Mouse (Mus musculus): ENCODE measurements around the gene Abcg4.
"Not testable (repeated sequence)": the region's sequence is repeated elsewhere in the genome, so short reads cannot be mapped to it uniquely, and the experiment has no call there.

Gene Abcg4

DNA sequence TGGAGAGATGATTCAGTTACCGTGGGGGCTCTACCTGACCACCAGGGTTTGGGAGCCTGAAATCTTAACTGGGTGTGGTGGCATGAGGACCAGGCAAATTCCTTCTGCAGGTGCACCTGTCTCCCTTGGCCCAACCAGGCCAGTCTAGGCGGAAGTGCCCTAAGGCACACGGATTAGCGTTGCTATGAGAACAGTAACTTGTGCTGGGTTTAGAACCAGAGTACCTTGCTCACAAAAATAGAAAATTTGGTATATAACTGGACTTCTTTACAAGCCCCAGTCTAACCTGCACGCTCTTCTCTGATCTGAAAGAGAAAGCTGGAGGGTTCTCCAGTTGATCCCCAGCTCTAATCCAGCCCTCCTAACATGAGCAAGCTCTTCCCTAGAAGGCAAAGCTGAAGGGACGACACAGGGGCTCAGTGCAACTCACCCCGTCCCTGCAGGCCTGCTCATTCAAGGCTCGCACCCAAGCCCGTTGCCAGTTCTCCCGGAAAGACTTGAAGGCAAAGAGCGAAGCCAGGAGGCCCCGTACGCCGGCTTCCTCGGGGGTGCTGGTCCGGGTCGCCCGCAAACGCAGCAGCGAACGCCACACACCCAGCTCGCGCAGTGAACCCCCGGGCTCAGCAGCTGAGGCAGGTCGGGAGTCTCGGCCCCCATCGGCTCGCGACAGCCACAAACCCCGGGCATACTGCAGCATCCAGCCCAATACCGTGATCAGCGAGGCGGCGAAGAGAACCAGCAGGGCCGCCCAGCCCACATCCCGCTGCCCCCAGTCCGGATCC is 30.9 kb upstream of the Abcg4 start:
- peak; percentile 38 for DNase-seq

DNA sequence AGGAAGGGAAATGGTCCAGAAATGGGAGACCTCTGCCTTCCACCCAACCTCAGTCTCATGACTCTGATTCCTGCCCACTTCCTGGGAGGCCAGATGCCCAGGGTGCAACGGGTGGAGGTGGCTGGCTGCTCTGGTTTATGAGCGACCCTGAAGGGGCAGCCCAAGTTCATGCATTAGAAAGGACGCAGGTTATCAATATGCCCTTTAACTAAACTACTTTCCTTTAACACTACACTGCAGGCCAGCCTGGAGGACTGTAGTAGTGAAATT is 30.3 kb upstream of the Abcg4 start:
- DNase-seq = no peak

DNA sequence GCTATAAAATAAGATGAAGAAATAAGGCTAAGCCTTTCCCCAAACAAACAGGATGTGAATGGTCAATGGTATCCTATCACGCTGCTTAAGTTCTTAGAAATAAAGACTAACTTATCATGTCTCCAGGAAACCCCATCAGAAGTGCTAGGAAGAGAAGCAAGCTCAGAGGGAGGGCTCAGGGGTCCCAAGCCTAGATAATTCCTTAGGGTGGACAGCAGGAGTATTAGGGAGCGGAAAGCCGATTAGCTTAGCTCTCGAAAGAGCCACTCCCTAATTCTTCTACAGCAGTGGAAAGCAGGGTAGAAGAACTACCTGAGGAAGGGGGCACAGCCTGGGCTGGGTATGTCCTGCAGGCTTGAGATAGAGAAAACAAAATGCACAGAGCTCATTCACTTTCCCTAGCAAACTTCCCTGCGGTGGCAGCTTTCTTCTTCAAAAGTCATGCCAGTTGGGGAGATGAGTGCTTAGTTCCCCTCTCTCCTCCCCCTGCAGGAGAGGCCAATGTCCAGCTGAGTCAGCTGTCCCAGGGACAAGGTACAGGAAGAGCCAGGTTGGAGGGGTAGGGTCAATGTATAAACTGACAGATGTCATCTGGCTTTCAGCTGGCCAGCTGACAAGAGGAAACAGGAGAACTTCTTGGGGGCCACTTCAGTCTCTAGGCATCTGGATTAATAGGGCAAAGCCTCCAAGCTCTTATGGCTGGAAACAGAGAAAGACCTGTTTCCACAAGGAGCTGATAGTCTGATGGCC is 29.8 kb upstream of the Abcg4 start:
- no peak for DNase-seq

DNA sequence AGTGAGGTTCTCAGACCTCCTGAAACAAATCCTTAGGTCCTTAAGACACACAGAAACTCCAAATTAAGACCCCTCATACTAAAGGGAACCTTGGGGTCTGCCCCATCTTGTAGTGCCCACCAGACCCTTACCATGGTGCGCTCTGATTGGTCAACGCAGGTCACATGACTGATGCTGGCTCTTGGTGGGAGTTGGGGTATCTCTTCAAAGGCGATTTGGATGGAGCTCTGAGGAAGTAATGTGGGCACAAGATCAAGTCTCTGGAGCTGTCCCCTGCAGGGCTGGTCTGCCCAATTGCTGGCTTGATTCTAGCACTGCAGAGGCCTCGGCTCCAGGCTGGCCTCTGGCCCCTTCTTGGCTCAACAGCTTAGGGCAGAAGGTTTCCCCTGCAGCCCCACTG is 29.0 kb upstream of the Abcg4 start:
- DNase-seq = no peak

DNA sequence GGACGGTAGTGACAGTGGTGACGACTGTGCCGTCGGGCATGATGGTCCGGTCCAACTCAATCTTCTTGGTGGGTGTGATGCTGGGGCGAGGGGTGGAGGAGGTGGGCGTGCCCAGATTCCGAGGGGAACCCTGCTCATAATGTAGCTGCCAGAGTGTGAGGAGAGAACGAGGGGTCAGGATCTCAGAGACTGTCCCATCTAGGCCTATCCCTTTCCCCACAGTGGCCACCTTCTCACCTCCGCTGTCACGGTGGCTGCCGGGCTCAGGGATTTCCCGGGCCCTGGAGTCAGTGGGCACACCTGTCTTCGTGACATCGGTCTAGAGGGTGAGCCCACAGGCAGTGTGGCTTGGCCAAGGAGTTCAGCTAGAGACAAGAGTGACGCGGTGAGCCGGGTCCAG is 26.5 kb upstream of the Abcg4 start:
- no peak for DNase-seq

DNA sequence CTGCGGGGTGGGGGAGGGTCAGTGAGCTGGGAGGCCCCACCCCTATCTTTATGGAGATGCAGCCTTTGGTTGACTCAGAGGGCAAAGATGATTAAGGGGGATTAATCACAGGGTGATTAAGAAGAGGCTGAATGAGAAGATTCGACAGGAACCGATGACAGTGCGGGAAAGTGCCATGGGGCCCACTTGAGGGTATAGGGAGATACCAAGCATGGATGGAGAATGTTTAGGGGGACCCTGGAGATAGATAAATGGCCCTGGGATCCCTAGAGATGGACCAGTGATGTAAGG is 25.8 kb upstream of the Abcg4 start:
- no peak for DNase-seq

DNA sequence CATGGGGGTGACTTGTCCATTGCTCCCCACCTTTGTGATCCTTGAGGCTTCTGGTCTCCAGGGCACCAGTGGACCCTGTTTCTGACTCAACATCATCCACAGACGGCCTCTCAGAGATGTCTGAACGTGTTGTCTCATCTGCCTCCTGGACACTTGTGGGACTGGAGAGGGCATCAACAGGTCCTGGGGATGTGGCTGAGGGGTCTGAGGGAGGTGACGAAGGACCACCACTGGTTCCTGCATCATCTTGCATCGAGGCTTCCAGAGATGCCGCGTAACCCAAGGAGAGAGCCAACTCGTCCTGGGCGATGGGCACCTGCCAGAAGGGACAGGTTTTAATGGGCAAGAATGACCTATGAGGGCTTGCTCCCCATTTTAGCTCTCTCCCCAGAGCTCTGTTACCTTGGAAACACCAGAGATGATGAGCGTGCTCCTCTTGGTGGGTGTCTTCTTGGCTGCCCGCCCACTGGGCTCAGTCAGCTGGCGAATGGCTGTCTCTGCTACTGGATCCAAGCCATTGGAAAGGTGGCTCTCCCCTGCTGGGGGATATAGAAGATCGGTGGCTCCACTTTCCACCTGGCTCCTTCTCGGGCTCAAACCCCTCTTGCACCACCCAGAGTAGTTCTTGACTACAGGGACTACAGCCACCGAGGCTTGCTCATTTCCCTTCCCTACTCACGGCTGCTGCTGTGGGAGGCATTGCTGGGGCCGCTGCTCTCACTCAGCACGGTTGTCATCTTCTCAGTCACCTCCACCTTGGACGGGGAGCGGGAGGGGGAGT is 25.3 kb upstream of the Abcg4 start:
- DNase-seq = no peak

DNA sequence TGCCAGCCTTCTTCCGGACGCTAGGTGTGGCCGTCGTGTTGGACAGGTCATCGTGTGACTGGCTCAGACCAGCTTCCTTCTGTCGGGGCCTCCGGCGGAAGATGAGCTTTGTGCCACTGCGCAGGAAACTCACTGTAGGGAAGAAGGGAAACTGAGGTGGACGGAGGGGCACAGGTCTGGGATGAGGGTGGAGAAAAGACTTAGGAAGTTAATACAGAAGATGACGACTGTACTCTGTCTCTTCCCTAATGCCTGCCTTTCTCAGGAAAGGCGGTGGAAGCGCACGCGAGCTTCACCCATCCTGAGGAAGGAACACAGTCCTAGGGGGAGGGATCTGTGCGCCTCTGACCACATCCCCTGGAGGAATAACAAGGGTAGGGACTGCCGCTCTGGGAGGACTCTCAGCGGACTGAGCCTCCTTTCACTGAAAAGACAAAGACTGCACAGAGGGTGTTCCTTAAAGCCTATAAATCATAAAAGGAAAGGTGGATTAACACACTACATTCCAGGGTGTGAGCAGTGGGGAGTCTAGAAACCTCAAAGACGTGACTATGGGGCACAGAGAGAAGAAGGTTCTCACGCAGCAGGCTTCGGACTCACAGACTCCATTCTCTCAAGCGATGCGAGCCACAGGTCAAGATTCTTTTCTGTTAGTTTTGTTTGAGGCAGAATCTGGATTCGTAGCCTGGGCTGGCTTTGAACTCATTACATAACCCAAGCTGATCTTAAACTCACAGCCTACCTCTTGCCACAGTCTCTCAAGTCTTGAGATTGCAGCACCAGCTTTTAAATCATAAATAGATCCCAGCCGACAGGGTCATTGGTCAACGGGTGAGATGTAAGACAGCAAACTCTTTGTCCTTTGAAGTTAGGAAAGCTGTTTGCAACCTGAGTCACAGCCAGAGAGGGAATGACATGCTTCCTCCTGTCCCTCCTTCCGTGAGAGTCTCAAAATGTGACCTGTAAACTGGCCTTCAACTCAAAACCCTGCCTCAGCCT is 23.0 kb upstream of the Abcg4 start:
- DNase-seq = peak; percentile 65

DNA sequence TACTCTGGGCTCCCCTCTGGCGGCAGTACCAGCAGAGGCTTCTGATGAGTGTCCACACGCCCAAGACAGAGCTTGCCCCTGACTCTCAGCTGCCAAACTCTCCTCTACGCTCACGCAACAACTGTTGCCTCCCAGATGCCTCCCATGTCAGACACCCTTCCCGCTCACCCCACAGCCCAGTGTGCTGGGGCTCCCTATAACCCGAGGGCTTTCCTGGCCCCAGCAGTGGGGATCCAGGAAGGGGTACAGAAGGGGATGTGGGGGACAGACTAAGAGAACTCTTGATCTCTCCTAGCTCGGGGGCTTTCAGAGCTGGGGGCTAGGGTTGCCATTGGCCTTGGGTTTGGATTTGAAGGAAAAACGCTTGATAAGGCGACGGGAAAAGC is 22.3 kb upstream of the Abcg4 start:
- DNase-seq = no peak

DNA sequence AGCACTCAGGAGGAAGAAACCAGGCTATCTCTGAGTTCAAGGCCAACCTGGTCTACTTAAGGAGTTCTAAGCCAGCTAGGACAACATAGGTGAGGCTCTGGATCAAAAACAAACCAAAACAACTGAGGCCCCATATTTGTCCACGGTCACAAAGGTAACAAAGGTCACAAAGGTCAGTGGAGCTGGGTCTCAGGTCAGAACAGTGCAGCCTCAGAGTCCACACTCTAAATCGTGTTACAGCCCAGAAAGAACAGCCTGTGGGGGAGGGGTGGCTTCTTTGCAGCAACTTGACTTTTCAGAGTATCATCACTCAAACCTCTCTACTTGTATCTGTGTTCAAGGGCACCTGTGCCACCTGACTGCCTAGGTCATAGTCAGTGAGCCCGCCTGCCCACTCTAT is 21.3 kb upstream of the Abcg4 start:
- no peak for DNase-seq

DNA sequence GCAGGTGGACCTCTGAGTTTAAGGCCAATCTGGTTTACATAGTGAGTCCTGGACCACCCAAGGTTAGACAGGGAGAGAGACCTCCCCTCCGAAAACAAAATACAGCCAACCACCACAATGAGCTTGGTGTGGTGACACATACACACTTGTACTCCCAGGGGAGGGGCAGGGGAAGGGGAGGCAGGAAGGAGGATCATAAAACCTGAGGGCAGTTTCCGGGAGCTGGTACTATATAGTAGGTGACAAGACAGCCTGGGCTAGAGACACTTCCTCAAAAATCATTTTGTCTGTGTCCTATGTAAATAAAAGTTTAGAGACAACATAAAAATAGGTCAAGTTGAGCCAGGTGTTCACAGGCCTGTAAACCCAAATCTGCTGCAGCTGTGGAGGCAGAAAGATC is 18.8 kb upstream of the Abcg4 start:
- DNase-seq = no peak

DNA sequence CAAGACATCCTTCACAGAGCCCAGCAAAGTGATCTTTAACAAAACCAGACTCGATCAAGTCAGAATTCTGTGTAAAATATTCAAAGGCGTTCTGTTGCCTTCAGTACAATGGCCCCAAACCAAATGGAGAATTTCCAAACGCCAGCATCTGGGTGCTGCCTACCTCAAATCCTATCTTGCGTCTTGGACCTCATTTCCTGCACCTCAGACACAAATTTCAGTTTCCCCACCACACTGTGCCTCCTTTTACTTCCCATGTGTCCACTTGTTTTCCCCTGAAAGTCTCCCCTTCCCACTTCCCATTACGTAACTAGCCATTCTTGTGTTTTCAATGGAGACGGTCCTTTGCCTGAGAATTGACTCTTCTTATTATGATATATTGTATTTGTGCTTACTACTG is 18.1 kb upstream of the Abcg4 start:
- no peak for DNase-seq

DNA sequence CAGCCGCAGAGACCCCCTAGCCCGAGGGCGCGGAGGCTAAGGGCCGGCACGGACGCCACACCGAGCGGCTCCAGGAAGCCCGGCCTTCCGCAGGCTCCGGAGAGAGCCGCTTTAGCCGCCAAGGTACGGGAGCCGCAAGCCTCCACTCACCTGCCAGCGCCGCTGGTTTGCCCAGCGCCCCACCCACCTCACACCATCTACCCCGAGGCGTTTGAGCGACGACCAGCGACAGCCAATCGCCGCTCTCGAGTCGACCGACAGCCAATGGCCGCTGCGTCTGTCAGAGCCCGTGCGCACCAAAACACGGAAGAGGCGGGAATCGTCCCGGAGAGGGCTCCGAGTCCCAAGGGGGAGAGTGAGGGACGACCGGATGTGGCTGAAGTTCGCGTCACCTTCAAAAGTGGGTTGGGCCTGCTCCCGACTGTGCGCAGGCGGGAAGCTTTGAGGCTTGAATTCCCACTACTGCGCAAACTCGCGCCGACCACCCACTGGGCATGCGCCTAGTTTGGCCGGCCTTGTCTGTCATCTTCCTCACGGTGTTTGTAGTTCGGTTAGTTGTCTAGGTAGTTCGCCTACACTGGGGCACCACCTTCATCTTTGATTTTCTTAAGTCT is 17.2 kb upstream of the Abcg4 start, which contains the start of gene Hinfp:
Gene Hinfp (minus strand): TSS at position 206 of the 614 bp plus-strand sequence.
- peak; percentile 100 for DNase-seq

DNA sequence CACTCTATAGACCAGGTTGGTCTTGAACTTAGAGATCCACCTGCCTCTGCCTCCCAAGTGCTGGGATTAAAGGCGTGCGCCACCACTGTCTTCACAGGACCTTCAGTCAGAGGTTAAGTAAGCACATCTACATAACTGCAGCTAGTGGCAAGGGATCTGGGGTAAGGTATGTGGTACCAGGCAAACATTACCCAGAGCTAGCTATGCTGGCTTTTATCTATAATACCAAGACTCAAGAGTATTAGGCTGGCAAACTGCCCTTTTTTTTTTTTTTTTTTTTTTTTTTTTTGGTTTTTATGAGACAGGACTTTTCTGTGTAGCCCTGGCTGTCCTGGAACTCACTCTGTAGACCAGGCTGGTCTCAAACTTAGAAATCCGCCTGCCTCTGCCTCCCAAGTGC is 11.6 kb upstream of the Abcg4 start:
- DNase-seq = not testable (repeated sequence)

DNA sequence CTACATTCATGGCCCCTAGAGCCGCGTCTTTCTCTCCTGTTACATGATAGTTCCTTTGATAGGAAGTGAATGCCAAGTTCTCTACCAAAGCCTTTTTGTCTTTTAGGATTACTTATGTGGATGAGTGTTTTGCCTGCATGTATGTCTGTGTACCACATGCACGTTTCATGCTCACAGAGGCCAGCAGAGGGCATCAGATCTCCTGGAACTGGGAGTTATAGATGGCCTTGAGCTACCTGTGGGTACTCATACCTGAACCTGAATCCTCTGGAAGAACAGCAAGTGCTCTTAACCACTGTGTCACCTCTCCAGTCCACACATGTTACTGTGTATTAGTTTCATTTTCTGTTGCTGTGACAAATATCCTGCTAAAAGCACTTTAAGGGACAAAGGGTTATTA is 4.1 kb upstream of the Abcg4 start:
- peak; percentile 51 for DNase-seq

DNA sequence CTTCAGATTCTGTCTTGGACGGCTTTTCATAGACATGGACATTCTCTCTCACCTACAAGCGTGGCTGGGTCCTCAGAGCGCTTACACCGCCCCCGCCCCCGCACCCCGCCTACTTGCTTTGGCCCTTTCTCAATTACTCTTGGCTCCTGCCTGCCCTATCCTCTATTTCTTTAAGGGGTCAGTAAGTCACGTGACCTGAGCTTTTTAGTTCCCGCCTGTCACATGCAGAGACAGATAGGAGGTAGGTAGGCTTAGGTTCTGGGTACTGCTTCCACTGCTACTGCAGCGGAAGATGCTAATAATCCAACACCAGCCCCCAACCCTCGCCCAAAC is 510 bp upstream of the Abcg4 start:
- peak; percentile 36 for DNase-seq

DNA sequence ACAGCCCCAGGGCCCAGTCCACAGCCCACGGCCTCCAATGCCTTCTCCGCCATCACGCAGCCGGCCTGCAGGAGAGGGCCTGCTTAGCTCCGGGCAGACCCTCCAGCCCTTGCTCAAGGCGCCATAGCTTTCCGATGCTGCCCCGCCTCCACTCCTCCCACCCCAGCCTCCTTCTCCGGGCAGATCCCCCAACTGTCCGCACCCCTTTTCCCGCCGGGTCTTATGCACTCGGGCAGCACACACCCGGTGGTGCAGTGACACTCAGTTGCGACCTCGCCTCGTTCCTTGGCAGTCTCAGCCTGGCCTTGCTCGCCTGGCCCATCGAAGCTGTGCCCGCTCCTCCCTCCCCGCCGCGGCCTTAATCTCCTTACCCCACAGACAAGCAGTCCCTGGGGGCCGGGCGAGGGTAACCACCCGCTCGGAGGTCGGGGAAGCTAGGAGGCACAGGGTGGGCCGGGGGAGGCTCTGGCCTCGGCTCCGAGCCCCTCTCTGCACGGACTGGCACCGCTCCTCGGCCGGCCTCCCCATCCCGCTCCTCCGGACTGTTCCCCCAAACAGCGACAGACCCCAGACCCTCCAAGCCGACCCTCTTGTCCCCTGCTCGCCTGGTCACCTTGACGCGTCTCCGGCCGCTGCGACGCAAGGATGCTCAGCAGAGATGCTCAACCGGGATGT is 877 bp downstream of the Abcg4 start:
- DNase-seq = peak; percentile 67

DNA sequence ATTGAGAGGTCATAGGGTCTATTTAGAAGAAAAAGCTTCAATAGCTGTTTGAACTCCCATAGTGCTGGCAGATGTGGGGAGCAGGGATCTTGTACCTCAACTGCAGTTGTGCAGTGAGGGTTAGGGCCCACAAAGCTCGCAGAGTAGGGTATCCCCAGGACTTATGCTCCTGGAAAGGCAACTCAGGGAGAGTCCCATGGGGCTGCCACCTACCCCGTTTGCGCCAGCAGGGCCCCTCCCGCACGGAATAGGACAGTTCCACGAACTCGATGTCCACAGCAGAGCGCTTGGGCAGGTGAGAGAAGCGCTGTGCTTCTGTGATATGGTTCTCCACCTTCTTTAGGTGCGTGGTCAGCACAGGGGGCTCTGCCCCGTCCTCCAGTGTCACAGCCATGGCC is 1.4 kb downstream of the Abcg4 start:
- no peak for DNase-seq

DNA sequence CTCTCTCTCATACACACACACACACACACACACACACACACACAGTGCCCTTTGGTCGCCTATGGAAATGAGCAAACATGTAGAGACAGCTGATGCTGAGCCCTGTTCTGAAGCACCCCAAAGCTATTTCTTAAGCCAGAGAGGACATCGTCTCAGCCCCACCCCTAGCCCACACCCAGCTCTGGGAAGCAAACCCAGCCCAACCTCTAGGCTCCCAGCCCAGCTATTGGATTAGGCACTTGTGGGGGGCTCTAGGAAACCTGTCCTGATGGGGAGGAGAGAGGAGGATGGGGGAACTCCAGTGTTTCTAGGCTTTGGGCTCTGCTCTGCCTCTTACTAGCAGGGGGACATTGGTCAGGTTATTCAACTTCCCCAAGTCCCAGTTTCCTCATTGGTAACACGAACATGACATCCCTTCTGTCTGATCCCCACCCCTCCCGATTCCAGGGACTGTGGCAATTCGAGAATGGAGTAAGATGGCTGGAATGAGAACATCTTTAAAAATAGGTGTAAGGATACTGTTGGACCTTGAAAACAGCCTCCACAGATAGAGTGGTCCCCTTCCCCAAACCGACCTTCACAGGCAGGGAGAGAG is 2.1 kb downstream of the Abcg4 start:
- DNase-seq = peak; percentile 11

DNA sequence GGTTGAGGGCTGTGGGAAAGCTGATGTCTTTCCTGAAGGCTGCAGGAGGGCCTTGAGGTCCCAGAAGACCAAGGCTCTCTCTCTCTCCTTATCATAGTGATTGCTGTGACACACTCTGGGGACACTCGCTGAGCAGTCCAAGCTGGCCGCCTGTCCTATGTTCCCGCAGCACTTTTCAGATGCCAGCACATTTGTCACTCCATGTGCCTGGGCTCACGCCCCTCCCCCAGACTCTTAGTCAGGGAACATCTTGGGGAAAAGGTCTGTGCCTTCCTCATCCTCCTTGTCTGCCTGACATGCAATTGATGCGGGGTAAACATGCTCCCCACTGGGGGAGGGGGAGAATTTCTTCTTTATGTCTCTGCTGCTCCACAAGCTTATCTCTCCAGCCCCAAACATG is 5.2 kb downstream of the Abcg4 start:
- no peak for DNase-seq

DNA sequence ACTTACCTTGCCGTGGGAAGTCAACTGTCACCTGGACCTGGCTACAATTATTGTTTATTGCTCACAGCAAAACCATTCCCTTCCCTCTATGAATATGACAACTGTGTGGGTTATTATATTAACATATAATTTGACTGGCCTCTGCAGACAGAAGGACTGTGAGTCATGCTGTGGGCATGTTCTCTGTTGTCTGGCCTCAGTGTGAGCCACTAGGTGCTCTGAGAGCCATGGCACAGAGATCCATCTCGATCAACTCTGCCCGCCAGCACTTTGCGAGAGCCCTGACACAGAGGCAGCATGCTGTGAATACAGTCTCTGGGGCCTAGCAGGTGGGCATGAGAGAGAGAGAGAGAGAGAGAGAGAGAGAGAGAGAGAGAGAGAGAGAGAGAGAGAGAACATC is 18.4 kb downstream of the Abcg4 start:
- no peak for DNase-seq

DNA sequence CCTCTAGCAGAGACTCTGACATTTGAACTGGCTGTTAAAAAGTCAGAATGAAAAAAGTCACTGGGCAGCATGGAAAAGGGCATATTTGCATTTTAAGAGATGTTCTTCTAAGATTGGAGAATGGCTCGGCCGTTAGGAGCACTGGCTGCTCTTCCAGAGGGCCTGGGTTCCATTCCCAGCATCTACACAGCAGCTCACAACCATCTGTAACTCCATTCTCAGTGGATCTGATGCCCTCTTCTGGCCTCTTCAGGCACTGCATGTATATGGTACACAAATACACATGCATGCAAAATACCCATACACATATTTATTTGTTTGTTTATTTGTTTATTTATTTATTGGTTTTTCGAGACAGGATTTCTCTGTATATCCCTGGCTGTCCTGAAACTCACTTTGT is 19.3 kb downstream of the Abcg4 start:
- DNase-seq = no peak

Data from embryo, embryonic 11 days (tissue).